Mouse (Mus musculus) heart, postnatal 36 days (tissue): ENCODE data around the gene F2. TPM values are rescaled to one million over a fixed set of nuclear protein-coding genes. Genes with fewer than 3 reads are reported as not detected.
"Not testable (repeated sequence)": the region's sequence is repeated elsewhere in the genome, so short reads cannot be mapped to it uniquely, and the experiment has no call there.

Source experiments
- DNase-seq, 2 experiments: peaks; one replicate each; pipeline ENCODE4 v3.0.0; 2021 to 2022
- intact Hi-C: fragments of 180-260 bp; cut with DNase I; formaldehyde crosslinking; loops from one replicate; pipeline ENCODE4 v1.15.1; 2025
- total RNA-seq, 2 experiments: library from RNA; stranded (reverse); gene quantifications; 2 replicates each; pipeline ENCODE4 v1.2.3; 2021

Gene F2
- total RNA-seq, 2 experiments from 2014 or later, result not detected

DNA sequence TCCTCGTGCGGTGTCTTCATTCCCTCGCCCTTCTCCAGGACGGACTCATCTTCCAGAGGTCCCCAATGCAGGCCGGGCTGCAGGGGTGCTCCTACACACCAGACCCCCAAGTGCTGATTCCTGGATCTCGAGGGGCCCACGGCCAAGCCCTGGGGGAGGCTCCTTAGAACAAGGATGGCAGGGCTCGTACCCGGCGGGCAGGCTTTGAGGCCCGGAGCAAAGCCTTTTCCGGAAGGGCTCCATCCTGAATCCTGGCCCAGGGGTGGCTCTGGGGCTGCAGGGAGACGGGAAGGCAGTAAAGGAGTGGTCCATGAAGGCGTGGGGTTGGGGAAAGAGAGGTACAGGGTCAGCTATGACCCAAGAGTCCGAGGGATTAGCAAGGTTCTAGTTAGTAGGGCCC, 12.9 kb upstream of the F2 start:
- intact Hi-C loops, result no loop called here
- DNase-seq, result peak in 1 of 2 experiments; percentile 19

DNA sequence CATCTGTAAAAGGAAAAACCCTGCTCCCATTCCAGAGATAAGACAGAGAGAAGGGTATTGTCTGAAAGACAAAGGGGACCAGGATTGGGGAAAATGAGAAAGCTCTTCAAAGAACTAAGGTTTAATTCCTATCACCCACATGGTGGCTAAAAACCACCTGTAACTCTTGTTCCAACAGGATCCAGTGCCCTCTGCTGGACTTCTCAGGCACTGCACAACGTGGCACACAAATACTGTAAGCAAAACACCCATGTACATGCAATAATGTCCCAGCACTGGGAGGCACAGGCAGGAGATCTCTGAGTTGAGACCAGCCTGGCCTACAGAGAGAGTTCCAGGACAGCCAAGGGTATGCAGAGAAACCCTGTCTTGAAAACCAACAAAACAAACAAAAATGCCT, 10.5 kb upstream of the F2 start:
- intact Hi-C loops, result no loop called here
- DNase-seq, result peak; percentile 42 to 66

DNA sequence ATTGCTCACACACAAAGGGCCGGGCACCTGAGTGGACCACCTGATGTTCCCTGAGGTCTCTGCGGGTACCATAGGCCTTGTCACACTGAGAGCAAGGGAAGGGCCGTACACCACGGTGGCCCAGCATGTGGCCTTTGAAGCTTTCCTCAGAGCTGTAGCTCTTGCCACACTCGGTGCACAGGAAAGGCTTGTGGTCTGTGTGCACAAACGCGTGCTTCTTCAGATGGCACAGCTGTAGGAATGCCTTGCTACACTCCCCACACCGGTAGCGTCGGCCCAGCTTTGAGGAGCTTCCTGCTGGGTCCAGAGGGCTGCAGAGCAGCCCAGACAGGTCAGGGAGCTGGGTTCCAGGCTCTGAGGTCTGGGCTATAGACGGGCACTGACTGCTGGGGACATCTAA, 9.6 kb upstream of the F2 start:
- intact Hi-C loops, result no loop called here
- no peak for DNase-seq

DNA sequence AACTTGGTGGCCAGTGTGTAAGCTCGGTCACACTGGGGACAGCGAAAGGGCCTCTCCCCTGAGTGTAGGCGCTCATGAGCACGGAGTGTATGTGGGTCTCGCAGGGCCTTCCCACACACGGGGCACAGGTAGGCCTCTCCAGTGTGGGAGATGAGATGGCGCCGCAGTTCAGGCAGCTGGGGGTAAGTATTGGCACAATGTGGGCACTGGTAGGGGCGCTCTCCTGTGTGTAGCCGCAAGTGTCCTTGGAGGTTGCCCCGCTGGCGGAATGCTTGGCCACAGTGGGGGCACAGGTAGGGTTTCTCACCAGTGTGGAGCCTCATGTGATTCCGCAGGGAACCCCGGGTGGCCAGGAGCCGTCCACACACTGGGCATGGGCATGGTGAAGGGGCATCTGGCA, 9.1 kb upstream of the F2 start:
- intact Hi-C loops, result no loop called here
- no peak for DNase-seq

DNA sequence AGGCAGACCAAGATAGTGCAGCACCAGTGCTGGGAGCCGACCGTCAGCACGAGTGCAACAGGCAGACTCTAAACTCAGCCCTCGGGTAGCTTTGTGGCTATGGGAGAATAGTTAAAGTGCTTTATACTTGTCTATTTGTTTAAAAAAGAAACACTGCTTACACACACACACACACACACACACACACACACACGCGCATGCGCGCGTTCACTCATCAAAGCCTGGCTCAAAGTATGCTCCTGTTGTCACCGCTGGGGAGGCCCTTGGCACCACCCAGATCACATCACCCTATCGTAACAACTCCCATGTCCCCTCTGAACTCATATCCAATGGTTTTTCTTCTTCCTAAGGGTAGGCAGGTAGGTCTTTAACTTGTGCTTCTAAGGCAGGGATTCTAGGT, 7.8 kb upstream of the F2 start:
- no peak for DNase-seq
- intact Hi-C loops, result no loop called here

DNA sequence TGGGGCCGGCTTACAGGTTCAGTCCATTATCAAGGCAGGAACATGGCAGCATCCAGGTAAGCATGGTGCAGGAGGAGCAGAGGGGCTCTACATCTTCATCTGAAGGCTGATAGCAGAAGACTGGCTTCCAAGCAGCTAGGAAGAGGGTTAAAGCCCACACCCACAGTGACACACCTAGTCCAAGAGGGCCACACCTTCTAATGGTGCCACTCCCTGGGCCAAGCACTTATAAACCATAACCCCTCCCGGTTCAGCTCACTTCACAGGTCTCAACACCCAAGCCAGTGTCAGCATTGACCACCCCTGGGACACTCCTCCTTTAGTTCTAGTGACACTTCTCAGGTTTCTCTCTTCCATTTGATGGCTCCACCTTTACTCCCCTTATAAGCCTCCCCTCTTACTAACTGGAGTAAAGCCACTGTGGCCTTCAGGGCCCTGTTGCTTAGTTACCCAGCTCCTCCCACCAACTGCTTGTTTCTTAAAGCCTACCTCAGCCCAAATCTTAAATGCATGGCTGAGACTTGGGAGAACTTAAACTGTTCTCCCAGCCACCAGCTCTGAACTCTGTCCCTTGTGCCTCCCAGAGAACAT, 6.7 kb upstream of the F2 start:
- intact Hi-C loops, result no loop called here
- DNase-seq, result no peak

DNA sequence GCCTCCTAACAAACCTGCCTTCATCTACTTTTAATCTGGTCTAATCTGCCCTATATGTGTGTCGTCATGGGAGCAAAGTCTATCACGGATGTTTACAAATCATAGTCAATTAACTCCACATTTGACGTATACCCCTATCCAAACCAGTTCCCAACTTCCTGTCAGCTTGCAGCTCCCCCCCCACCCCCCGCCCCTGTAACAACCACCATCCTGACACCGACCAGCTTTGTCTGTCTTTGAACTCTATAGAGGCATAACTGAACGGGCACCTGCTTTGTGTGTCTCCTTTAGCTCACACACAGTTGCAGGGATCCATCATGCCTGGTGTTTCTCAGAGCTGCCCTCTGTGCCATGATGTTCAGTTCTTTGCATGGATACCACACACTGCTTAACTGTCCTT, 2.7 kb upstream of the F2 start:
- DNase-seq, result no peak
- intact Hi-C loops, result no loop called here

DNA sequence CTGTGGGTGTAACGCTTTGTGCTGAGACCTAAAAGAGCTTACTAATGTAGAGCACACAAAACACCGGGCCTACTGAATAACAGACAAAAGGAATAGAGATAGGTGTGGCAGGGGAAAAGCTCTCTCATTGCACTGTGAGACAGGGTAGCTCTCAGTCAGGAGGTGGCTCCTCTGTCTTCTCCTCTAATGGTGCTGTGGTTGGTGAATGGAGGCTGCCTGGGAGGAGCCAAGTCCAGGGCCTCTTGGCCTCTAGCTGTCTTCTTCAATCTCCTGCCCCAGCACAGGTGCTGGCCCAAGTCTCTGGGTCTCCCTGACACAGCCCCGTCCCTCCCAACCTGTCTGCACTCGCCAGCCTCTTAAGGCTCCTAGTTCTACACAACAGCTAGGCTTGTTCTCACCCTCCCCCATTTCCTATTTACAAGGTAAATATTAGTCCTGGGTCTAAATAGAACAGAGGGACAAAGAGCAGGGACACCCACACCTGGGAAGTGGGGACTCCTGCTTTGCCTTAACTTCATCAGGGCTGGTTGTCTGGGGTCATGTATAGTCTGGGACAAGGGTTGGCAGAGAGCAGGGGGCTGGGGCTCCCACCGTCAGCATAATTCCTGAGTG, 619 bp upstream of the F2 start:
- intact Hi-C loops, result no loop called here

DNA sequence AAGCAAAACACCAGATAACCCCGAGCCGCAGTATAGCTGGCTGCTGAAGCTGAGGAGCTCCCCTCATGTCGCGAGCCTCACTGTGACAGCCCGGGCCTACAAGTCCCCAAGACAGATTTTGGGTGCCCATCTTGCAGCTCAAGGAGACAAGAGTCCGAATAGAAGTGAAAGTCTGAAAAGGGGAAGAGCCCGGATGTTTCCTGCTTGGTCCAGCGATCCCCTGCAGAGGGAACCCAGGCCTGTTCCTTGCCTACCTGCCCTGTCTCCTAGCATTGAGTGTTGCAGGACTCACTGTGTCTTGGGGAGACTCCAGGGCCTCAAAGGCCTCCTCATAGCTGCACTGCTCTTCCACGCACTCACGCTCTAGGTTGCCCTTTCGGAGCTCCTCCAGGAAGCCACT, 728 bp downstream of the F2 start:
- DNase-seq, result no peak
- intact Hi-C loops, result no loop called here

More for the DNA sequence above, 619 bp upstream of the F2 start:
- no peak for DNase-seq

DNA sequence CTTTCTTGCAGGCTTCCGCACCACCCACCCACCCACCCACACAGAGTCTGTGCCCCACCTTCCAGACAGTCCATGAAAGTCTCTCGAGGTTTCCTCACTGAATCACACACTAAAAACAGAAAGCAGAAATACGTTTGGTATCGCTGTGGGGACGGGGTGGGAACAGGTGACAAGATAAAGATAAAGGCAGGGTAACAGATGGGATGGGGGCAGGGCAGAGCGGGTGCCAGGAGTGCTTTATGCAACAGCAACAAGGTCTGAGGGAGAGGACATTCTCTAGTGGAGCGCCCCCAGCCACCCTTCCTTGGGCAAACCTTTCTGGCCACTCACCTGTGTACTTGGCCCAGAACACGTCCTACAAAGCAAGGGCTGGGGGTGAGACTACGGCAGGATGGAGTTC, 1.4 kb downstream of the F2 start:
- DNase-seq, result no peak
- intact Hi-C loops, result no loop called here

DNA sequence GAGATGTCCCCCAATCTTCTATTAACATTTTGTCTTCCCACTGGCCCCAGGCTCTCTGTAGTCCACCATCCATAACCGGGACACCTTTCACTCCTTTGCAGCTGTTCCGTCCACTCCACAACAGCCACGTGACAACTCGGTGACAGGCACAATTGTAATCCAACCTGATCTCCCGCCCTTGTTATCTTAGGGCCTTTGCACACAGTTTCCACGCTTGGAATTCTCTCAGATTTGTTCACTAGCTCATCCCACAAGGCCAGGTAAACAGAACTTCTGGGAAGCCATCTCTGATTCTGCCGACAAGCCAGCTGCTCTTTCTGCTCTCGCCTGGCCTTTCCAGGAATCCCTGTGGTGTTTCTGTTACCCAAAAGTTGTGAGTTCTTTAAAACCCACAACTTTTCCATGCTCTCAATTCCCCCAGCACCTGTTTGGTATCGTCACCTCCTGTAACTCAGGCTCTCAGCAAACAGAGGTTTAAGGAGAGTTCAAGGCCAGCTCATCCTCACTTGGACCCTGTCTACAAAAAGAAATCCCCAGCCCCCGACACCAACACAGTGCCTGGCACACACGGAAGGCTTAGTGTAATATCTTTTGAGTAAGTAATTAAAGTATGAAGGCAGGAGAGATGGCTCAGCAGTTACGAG, 2.8 kb downstream of the F2 start:
- intact Hi-C loops, result no loop called here
- DNase-seq, result no peak

DNA sequence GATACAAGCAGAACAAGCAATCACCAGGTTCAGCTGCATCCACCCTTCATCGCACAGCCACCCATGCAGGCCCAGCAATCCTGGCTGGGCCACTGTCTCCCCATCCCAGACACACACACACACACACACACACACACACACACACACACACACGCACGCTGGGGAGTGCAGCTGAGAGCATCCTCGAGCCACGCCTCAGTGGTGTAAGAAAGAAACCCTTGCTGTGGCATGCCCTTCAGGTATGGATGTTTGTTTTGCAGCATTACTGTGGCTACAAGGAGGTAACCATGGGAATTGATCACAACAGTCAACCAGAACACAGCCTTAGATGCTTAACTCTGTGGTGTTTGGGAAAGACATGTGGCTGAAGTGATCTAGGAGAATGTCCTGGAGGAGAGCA, 3.9 kb downstream of the F2 start:
- intact Hi-C loops, result no loop called here
- DNase-seq, result no peak

DNA sequence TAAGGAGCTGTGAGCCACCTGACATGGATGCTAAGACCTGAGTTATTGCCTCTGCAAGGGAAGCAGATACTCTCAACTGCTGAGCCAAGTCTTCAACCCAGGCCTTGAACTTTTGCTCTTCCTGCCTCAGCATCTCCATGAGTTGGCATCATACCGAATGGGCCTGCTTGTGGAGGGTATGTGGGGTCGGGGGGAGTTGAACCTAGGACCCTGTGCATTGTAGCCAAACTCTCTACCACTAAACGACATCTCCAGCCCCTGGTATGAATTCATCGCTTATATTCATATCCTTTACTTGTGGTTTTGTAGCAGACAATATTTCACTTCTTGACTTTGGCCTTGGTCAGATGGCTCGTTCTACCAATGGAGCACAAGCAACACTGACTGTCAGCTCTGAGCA, 4.4 kb downstream of the F2 start:
- no peak for DNase-seq
- intact Hi-C loops, result no loop called here

DNA sequence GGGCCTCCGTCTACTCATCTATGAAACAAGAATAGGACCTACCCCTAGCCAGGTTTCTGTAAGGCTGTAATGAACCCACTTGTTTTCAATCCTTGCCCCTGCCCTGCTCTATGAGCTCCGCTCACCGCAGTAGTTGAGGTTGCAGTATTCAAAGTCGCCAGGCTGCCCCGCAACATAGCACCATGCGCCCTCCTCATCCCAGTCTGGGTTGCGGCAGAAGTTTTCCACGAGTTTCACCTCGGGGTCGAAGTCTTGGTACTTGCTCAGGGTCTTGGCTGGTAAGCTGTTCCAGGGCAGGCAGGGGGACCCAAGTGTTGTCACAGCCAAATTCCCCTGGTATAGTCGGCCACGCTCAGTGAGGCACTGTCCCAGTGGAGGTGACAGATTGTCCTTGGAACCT, 5.8 kb downstream of the F2 start:
- intact Hi-C loops, result no loop called here
- no peak for DNase-seq

DNA sequence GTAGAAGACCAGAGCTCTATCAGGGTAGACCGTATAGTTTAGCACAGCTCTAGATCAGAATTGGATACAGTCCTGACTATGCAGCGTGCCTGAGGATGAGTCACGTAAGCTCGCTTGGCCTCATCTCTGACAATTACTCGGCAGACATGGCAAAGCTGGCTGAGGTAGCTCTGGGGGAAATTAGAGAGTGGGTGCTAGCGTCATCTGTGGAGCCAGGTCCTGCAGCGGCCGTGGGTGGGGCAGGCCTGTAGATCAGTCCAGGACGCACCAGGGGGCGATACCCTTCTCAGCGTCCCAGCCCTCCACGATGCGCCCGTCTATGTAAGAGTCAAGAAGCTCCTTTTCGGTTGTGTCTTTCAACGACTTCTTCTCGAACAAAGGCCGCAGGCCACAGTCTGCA, 6.5 kb downstream of the F2 start:
- intact Hi-C loops, result no loop called here
- no peak for DNase-seq

DNA sequence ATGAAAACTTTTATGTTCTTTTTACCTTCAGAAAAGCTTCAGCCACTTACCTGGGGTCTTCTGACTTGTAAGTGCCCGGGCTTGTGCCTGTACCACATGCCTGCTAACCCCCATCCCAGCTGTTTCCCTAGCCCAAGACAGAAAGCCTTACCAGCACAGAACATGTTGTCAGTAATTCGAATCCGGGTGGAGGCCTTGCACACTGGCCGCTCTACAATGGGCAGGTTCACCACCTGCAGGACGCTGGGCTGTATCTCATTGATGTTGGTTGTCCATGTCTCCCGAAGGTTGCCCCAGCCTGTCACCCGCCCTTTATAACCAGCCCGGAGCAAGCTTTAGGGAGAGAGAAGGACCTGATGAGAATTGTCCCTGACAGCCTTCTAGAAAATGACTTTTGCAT, 8.0 kb downstream of the F2 start:
- DNase-seq, result no peak
- intact Hi-C loops, result no loop called here

DNA sequence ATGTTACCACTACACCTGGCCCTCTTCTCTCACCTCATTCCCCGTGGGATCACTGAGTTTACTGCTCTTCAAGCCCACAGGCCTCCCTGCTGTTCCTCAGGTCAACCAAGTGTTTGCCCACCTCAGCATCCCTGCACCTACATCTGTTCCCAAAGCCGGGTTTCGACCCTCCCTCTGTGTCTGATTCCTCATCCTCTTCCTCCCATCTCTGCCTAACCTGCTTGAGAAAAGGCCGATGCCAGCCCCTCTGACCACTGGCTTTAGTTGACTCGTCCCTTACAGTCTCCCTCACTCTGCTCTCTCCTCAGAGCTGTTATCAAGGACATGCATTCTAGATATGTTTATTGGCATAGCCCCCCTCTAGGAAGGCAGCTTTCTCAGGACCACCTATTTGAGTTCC, 8.7 kb downstream of the F2 start:
- intact Hi-C loops, result no loop called here

DNA sequence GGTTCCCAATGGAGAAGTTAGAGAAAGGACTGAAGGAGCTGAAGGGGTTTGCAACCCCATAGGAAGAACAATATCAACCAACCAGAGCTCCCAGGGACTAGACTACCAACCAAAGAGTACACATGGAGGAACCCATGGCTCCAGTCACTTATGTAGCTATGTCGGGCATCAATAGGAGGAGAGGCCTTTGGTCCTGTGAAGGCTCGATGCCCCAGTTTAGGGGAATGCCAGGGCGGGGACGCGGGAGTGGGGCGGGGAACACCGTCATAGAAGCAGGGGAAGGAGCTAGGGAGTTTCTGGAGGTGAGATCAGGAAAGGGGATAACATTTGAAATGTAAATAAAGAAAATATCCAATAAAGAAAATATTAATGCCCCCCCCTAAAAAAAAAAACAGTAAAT, 12.8 kb downstream of the F2 start:
- DNase-seq, intact Hi-C loops: not testable (repeated sequence)

More for the DNA sequence above, 8.7 kb downstream of the F2 start:
- no peak for DNase-seq

DNA sequence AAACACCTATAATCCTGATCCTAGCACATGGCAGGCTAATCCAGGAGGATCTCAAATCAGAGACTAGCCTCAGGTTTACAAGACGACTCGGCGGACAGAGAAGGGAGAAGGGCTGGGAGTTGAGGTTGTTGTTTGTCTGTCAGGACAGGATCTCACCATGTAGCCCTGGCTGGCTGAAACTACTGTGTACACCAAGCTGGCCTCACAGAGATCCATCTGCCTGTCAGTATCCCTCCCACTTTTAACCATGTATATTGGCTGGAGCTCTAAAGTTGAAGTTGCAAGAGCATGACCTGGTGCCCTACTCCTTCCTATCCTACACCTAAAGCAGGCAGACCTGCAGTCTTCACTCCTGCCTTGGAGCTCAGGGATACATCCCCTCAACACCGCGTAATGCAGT, 13.9 kb downstream of the F2 start:
- no peak for DNase-seq
- intact Hi-C loops, result no loop called here

DNA sequence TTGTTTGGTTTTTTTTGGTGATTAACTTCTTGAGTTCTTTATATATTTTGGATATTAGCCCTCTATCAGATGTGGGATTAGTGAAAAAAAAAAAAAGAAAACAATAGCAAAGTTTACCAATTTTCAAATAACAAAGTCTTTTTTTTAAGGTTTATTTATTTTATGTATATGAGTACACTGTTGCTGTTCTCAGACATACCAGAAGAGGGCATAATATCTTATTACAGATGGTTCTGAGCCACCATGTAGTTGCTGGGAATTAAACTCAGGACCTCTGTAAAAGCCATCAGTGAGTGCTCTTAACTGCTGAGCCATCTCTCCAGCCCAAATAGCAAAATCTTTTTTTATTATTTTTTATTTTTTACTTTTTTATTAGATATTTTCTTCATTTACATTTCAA, 26.8 kb downstream of the F2 start:
- not testable (repeated sequence) for DNase-seq
- intact Hi-C loops, result loop anchor here (10.0 kb wide), 1 partner anchor 315 kb away; the partner anchor contains the start of gene Chrm4

DNA sequence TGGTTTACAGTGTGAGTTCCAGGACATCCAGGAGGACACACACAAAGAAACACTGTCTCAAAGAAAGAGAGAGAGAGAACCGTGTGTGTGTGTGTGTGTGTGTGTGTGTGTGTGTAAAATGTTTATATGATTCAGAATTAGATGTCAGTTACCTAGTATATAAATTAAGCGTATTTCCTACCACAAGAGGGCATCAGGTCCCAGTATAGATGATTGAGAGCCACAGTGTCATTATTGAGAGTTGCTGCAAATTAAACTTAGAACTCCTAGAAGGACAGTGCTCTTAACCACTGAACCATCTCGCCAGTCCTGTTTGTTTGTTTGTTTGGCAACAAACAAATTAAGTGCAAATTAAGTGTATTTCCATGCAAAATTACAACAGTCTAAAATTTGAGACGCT, 33.8 kb downstream of the F2 start:
- no peak for DNase-seq
- intact Hi-C loops, result loop anchor here (10.0 kb wide), 1 partner anchor 322 kb away; the partner anchor contains the start of gene Chrm4

DNA sequence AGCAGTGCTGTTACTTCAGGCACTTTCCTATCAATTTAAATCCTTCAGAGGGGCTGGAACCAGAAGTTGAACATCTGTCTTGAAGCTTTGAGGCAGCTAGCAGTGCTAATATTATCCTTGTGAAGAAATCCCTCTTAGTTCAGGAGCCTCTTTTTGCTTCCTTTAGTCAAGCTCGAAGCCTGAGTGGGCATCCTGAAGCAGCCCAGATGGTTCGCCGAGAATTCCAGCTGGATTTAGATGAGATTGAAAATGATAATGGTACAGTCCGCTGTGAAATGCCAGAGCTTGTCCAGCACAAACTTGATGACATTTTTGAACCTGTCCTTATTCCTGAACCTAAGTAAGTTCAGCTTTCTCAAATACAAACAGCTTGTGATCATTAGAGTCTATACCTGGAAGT, 35.7 kb downstream of the F2 start:
- no peak for DNase-seq
- intact Hi-C loops, result loop anchor here (10.0 kb wide), 1 partner anchor 324 kb away; the partner anchor contains the start of gene Chrm4
